Mouse (Mus musculus) embryonic facial prominence, embryonic 15.5 days (tissue): Measurements from ENCODE around the gene Bri3. TPM values are rescaled to one million over a fixed set of nuclear protein-coding genes. Genes with fewer than 3 reads are reported as not detected.

Source experiments
- ATAC-seq: fragments of 200-750 bp; cut with Nextera tagmentation; 2 replicates; pipeline ENCODE4 v1.8.0; 2017; ENCODE audit warnings: low read depth, moderate TSS enrichment; ENCODE audit not compliant: insufficient number of reproducible peaks, low FRiP score, low TSS enrichment
- H3K27ac ChIP-seq: fragments of 300-500 bp; sonication (generic); replicated peaks from 2 replicates; pipeline ENCODE4 v1.5.1; 2015; ENCODE audit warnings: mild to moderate bottlenecking, inconsistent platforms
- H3K27me3 ChIP-seq: fragments of 300-500 bp; sonication (generic); 2 replicates; pipeline ENCODE4 v1.6.1; 2015; ENCODE audit warnings: inconsistent platforms
- H3K36me3 ChIP-seq: fragments of 300-500 bp; sonication (generic); 2 replicates; pipeline ENCODE4 v1.6.1; 2015; ENCODE audit warnings: mild to moderate bottlenecking, inconsistent platforms
- H3K4me1 ChIP-seq: fragments of 300-500 bp; sonication (generic); 2 replicates; pipeline ENCODE4 v1.6.1; 2015; ENCODE audit warnings: inconsistent platforms
- H3K4me2 ChIP-seq: fragments of 300-500 bp; sonication (generic); replicated peaks from 2 replicates; pipeline ENCODE4 v1.6.1; 2015; ENCODE audit warnings: mild to moderate bottlenecking, inconsistent platforms
- H3K4me3 ChIP-seq: fragments of 300-500 bp; sonication (generic); replicated peaks from 2 replicates; pipeline ENCODE4 v1.5.1; 2015; ENCODE audit warnings: mild to moderate bottlenecking, inconsistent platforms
- H3K9ac ChIP-seq: fragments of 300-500 bp; sonication (generic); 2 replicates; pipeline ENCODE4 v1.6.1; 2015; ENCODE audit warnings: inconsistent platforms
- H3K9me3 ChIP-seq: fragments of 300-500 bp; sonication (generic); replicated peaks from 2 replicates; pipeline ENCODE4 v1.6.1; 2016; ENCODE audit warnings: inconsistent platforms
- WGBS: fragments of 180-500 bp; shearing (Covaris S2); methylation state at CpG from one replicate; pipeline ENCODE4 v1.1.7; 2015; 5-methylcytosine and 5-hydroxymethylcytosine counted together
- polyA plus RNA-seq: library from polyadenylated mRNA; unstranded; fragments of >200 nt; fragmentation: Nextera tagmentation; extraction: Ambion mirVana; gene quantifications from 2 replicates; pipeline ENCODE4 v1.2.1, GENCODE M21; 2015

The Bri3 gene
- polyA plus RNA-seq, 1 experiment from 2014 or later: 118 TPM

DNA sequence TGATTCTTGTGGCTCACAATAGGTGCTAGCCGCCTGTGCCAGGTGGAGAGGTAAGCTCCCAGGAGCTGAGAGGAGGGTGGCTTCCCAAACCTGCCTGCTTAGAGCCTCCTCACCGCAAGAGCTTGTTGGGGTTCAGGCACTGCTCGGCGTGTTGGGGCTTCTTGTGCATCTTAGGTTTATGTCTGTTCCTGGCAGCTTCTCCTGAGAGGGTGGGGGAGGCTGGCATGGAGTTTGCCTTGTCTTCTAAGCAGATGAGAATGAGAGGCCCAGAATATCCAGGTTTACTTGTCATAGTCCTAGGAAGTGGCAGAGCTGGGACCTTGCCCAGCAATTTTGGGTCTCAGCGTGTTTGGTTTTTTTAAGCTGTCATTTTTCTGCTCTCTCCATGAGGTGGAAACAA, 17.6 kb downstream of the Bri3 start:
- no peak for ATAC-seq
- Histone ChIP-seq H3K9me3 (no peaks in the 10 kb centered on the region), H3K4me1 (peaks cover 58% of the 10 kb centered on the region), H3K9ac (no peak overlapping the region), H3K27me3 (no peaks in the 10 kb centered on the region), H3K27ac (no peak overlapping the region), H3K4me3 (no peak overlapping the region), H3K4me2 (no peak overlapping the region), H3K36me3 (peaks cover 29% of the 10 kb centered on the region)
- 82% methylated on average over 5 of the region's 5 CpGs for WGBS

DNA sequence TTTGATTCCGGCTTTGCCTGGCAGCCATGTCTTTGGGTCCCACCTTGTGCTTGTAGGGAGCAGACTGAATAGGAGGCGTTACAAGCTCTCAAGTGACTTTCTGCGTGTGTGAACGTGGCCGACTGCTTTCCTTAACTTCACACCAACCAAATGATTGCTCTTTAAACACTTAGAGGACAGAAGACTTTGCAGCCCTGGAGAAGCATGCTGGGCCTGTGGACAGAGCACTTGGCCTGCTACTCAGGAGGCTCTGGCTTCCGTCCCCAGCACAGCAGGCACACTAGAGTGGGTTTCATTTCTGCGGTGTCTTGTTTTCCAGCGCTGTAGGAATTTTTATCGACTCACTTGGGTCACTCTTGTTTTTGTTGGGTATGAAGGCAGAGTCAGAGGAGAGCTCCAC, 18.8 kb downstream of the Bri3 start:
- Histone ChIP-seq H3K27ac (no peak overlapping the region), H3K4me1 (peaks cover 45% of the 10 kb centered on the region), H3K9me3 (no peaks in the 10 kb centered on the region), H3K27me3 (no peaks in the 10 kb centered on the region), H3K36me3 (peaks cover 39% of the 10 kb centered on the region), H3K9ac (no peak overlapping the region), H3K4me3 (no peak overlapping the region), H3K4me2 (no peak overlapping the region)
- ATAC-seq: no peak
- WGBS: 67% methylated on average over 9 of the region's 9 CpGs

DNA sequence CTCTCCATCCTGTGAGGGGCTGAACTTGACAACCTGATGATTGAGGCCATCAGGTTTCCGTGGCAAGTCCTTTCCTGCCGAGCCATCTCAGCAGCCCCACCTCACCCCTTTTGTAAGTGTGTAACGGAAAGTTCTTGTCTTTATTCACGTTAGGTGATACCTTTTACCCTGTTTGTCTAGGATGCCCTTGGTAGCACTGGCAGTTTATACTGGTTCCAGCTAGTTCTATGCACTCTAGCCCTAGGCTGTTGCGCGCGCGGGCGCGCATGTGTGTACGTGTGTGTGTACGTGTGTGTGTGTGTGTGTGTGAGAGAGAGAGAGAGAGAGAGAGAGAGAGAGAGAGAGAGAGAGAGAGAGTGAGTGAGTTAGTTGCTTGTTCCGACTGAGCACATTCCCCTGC, 19.3 kb downstream of the Bri3 start:
- Histone ChIP-seq H3K36me3 (peaks cover 42% of the 10 kb centered on the region), H3K4me1 (peaks cover 41% of the 10 kb centered on the region), H3K9me3 (no peaks in the 10 kb centered on the region), H3K27ac (no peak overlapping the region), H3K27me3 (no peaks in the 10 kb centered on the region), H3K9ac (no peak overlapping the region), H3K4me2 (no peak overlapping the region), H3K4me3 (no peak overlapping the region)
- WGBS: 72% methylated on average over 13 of the region's 13 CpGs
- no peak for ATAC-seq

DNA sequence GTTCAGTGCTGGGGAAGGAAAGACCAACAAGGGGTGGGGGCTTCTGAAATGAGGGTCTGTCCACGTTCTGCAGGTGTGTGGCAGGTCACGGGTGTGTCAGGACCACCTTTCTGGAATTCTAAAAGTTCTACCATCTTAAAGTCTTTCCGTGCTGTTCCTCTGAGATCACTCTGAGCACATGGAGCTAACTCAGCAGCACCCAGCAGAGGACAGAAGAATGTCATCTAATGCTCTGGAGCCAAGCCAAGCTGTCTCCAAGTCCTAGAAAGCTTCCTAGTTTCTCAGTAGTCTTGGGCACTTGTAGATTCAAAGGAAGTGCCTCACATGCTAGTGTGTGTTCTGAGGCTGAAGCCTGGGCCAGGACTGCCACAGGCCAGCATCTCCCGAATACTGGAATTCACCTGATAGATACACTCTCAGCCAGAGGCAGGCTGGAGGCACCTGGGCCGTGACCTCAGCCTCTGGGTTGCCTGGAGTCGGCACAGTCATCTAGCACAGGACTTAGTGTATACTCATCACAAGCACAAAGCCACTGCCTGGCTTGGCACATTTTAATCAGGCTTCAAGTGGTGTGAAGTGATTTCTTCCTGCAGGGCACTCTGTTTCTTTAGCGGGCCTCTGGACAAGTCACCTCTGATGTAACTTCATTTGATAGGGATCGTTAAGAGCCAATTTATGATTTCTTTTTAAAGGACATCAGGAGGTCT, 23.5 kb downstream of the Bri3 start:
- H3K4me1 ChIP-seq: 0 out of 2 replicates have a peak, but pooled peaks cover 3% of the 10 kb centered on the region
- H3K4me3 ChIP-seq: no peak overlapping the region
- no peak overlapping the region for H3K27ac ChIP-seq
- no peak overlapping the region for H3K9ac ChIP-seq
- 79% methylated on average over 8 of the region's 8 CpGs for WGBS
- no peak for ATAC-seq
- H3K9me3 ChIP-seq: no peaks in the 10 kb centered on the region
- H3K4me2 ChIP-seq: no peak overlapping the region
- H3K27me3 ChIP-seq: no peaks in the 10 kb centered on the region
- peaks cover 36% of the 10 kb centered on the region for H3K36me3 ChIP-seq

DNA sequence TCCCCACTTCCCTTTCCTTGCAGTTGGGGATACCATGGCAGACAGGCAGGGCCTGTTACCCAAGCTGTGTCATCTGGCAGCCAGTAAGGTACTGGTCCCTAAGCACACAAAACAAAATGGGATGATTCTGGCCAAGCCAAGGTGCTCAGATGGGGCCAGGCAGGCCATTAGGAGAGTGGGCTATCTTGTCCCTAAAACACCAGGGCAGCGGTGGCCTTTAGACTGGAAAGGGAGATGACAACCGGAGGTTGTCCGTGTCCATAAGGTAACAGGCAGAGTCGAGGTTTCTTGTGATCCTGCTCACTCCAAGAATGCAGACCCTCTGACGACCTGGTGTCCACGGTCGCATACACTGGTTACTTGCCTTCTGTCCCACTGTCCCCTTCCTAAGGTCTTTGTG, 25.7 kb downstream of the Bri3 start:
- no peak for ATAC-seq
- Histone ChIP-seq H3K27ac (no peak overlapping the region), H3K4me3 (no peak overlapping the region), H3K4me1 (no peaks in the 10 kb centered on the region), H3K36me3 (peaks cover 30% of the 10 kb centered on the region), H3K9me3 (no peaks in the 10 kb centered on the region), H3K4me2 (no peak overlapping the region), H3K9ac (no peak overlapping the region), H3K27me3 (no peaks in the 10 kb centered on the region)
- WGBS: 89% methylated on average over 7 of the region's 7 CpGs

DNA sequence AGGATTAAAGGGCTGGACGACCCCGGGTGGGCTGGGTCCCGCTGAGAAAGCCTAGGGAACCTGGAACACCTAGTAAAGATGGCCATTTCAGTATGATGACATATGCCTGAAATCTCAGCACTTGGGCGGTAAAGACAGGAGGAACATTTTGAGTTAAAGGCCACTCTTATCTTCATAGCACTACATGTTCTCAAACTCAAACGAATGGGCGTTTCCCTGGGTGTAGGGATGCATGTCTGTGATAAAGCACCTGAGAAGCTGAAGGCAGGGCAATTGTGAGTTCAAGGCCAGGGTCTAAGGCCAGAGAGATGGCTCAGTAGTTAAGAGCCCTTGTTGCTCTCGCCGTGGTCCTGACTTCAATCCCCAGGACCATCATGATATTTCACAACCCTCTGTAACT, 26.2 kb downstream of the Bri3 start:
- no peaks in the 10 kb centered on the region for H3K4me1 ChIP-seq
- no peak overlapping the region for H3K9ac ChIP-seq
- H3K36me3 ChIP-seq: peaks cover 28% of the 10 kb centered on the region
- ATAC-seq: no peak
- no peak overlapping the region for H3K4me3 ChIP-seq
- no peak overlapping the region for H3K4me2 ChIP-seq
- 91% methylated on average over 8 of the region's 8 CpGs for WGBS
- H3K9me3 ChIP-seq: no peaks in the 10 kb centered on the region
- H3K27ac ChIP-seq: no peak overlapping the region
- no peaks in the 10 kb centered on the region for H3K27me3 ChIP-seq

DNA sequence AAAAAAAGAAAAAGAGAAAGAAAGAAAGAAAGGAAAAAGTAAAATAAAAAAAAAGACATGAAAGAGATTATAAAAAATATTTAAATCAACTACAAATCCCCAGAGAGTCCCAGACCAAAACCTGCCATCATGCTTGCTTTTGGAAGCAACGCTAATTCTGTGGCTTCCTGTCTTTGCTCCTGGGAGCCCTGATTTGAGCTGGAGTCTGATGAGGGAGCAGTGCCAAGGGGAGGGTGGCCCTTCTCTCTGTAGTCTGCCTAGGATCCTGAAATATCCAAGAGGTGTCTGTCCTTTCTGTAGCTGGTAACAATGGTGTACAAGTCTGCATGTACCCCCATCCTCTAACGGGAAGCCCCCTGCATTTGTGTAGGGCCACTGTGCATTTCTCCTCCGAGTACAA, 26.9 kb downstream of the Bri3 start:
- ATAC-seq: no peak
- no peak overlapping the region for H3K4me3 ChIP-seq
- H3K36me3 ChIP-seq: peaks cover 24% of the 10 kb centered on the region
- 71% methylated on average over 3 of the region's 3 CpGs for WGBS
- H3K9ac ChIP-seq: no peak overlapping the region
- no peaks in the 10 kb centered on the region for H3K27me3 ChIP-seq
- no peaks in the 10 kb centered on the region for H3K4me1 ChIP-seq
- no peak overlapping the region for H3K27ac ChIP-seq
- H3K4me2 ChIP-seq: no peak overlapping the region
- H3K9me3 ChIP-seq: no peaks in the 10 kb centered on the region

DNA sequence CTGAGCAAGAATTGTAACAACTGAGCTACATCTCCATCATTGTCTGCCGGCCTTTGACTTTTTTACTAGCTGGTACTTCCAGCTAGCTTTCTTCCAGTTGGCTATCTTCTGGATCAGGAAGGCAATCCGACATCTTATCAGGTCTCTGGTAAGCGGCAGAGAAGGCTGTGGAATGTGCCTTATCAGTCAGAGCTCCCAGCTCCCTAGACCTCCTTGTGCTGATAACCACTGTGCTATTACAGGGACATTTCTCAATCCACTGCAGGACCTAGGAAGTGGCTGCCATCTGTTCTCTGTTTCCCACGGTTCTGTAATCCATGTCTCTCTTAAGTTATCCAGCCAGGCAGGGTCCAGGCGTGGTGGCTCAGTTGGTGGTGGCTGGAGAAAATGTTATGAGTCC, 27.5 kb downstream of the Bri3 start:
- no peak overlapping the region for H3K27ac ChIP-seq
- H3K4me2 ChIP-seq: no peak overlapping the region
- no peak for ATAC-seq
- H3K36me3 ChIP-seq: peaks cover 17% of the 10 kb centered on the region; the same call in 1 of the 2 replicates
- no peak overlapping the region for H3K9ac ChIP-seq
- 57% methylated on average over 5 of the region's 5 CpGs for WGBS
- no peaks in the 10 kb centered on the region for H3K27me3 ChIP-seq
- no peaks in the 10 kb centered on the region for H3K9me3 ChIP-seq
- no peak overlapping the region for H3K4me3 ChIP-seq
- no peaks in the 10 kb centered on the region for H3K4me1 ChIP-seq

DNA sequence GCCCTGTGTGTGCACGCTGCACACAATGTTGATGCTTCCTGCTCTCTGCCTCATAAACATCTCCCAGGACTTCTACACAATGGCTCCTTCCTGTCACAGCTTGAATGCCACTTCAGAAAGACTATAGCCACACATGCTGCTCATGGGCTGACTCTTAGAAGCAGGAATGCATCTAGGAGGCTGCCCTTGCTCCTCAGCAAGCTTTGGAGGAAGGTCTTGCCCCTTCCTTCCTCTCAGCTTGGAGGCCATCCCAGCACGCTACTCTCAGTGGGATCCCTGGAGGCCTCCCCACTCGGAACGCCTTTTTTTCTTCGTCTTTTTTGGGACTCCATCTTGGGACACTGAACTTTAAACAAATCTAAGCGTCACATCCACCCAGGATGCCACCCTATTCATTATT, 30.7 kb downstream of the Bri3 start:
- Histone ChIP-seq H3K36me3 (no peaks in the 10 kb centered on the region; the same call in 1 of the 2 replicates), H3K9ac (no peak overlapping the region), H3K4me2 (no peak overlapping the region), H3K4me3 (no peak overlapping the region), H3K9me3 (no peaks in the 10 kb centered on the region), H3K27ac (no peak overlapping the region), H3K27me3 (no peaks in the 10 kb centered on the region), H3K4me1 (0 out of 2 replicates have a peak, but pooled peaks cover 2% of the 10 kb centered on the region)
- no peak for ATAC-seq
- WGBS: 69% methylated on average over 6 of the region's 6 CpGs

DNA sequence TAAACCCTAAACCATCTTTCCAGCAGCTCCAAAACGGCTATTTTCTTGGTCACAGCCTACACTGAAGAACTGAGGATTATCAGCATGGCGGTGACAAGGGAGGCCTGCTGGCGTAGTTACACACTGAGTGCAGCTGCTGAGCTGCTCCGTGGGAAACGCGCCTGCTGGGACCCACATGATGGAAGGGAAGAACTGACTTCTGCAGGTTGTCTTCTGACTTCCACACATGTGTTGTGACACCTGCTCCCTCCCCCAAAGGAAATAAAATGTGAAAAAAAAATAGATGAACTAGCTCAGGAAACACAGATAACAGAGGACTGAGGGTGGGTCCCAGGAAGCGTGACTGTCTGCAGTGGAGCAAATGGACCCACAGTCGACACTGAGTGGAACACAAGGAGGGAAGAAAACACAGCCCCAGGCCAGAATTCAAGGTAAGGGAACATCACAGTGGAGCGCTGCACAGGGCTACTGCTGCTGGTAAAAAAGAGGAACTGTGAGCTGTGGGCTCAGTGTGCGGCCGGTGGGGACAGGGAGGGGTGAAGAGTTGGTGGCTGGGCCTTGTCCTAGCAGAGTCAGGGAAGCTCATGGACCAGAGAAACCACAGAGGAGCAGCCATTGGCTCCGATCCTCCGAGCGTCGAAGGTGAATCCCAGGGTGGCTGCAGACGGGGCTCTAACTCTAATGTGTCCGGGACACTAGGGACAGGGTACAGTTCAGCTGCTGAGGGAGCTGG, 32.8 kb downstream of the Bri3 start:
- Histone ChIP-seq H3K36me3 (peaks cover 4% of the 10 kb centered on the region; the same call in 1 of the 2 replicates), H3K4me3 (no peak overlapping the region), H3K27me3 (no peaks in the 10 kb centered on the region), H3K4me1 (0 out of 2 replicates have a peak, but pooled peaks cover 2% of the 10 kb centered on the region), H3K4me2 (no peak overlapping the region), H3K27ac (no peak overlapping the region), H3K9me3 (no peaks in the 10 kb centered on the region), H3K9ac (no peak overlapping the region)
- 76% methylated on average over 17 of the region's 17 CpGs for WGBS
- no peak for ATAC-seq

DNA sequence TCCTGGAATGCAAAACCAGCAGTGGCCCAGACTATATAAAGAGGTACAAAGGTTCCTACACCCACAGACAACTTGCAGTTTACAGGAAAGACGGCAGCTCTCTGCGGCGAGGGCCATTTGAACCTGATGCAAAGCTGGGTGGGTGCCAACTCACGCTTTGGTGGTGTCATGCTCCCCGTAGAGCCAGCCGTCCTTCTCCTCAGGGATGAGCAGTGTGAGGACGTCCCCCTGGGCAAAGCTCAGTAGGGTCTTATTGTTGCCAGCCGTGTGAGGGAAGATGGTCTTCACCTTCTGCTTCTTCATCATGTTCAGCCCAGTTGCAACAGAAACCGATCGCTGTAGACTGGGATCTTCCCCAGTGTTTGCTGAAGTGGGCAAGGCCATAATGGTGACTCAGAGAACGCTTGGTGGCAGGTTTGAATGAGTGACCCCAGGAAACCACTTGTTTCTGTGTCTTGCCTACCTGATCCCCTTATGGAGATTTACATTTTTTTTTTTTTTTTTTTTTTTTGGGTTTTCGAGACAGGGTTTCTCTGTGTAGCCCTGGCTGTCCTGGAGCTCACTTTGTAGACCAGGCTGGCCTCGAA, 34.2 kb downstream of the Bri3 start:
- Histone ChIP-seq H3K9ac (no peak overlapping the region), H3K4me1 (0 out of 2 replicates have a peak, but pooled peaks cover 2% of the 10 kb centered on the region), H3K27ac (no peak overlapping the region), H3K36me3 (peaks cover 4% of the 10 kb centered on the region; the same call in 1 of the 2 replicates), H3K4me3 (no peak overlapping the region), H3K4me2 (no peak overlapping the region), H3K9me3 (no peaks in the 10 kb centered on the region), H3K27me3 (no peaks in the 10 kb centered on the region)
- 83% methylated on average over 12 of the region's 13 CpGs for WGBS
- ATAC-seq: no peak
